Mouse (Mus musculus) frontal cortex, postnatal 25 days (tissue): Measurements from ENCODE around the gene Rnasek.

Source experiments
- DNase-seq, 2 experiments: peaks; one replicate each; pipeline ENCODE4 v3.0.0; 2022; ENCODE audit warnings: low spot score in 2 of 2

The Rnasek gene

GRCm38 (mm10) chr11:70236717-70237116 lies 2.9 kb downstream of the Rnasek start:
- DNase-seq = no peak

- no peak for DNase-seq
Measured at GRCm38 (mm10) chr11:70235254-70235900, 4.3 kb downstream of the Rnasek start.

- no peak for DNase-seq
Measured at GRCm38 (mm10) chr11:70234497-70234896, 5.1 kb downstream of the Rnasek start.

GRCm38 (mm10) chr11:70234037-70234436 lies 5.6 kb downstream of the Rnasek start:
- DNase-seq = no peak

GRCm38 (mm10) chr11:70233016-70233415 lies 6.6 kb downstream of the Rnasek start:
- DNase-seq = no peak

GRCm38 (mm10) chr11:70232546-70232945 lies 7.1 kb downstream of the Rnasek start:
- DNase-seq = no peak

GRCm38 (mm10) chr11:70230239-70230727 lies 9.4 kb downstream of the Rnasek start:
- DNase-seq = peak in 1 of 2 experiments; percentile 68

GRCm38 (mm10) chr11:70229260-70230010 lies 10.2 kb downstream of the Rnasek start, which contains the start of gene Bcl6b:
Gene Bcl6b, minus strand, starts transcription at chr11:70229798.
- DNase-seq = no peak

GRCm38 (mm10) chr11:70228828-70229227 lies 10.8 kb downstream of the Rnasek start:
- no peak for DNase-seq

- DNase-seq = no peak
Measured at GRCm38 (mm10) chr11:70227661-70228245, 11.9 kb downstream of the Rnasek start.

GRCm38 (mm10) chr11:70227126-70227525 lies 12.5 kb downstream of the Rnasek start:
- no peak for DNase-seq

GRCm38 (mm10) chr11:70226602-70226890 lies 13.1 kb downstream of the Rnasek start:
- no peak for DNase-seq

GRCm38 (mm10) chr11:70225798-70226601 lies 13.6 kb downstream of the Rnasek start:
- no peak for DNase-seq

GRCm38 (mm10) chr11:70223724-70224123 lies 15.9 kb downstream of the Rnasek start:
- DNase-seq = no peak

GRCm38 (mm10) chr11:70221603-70222500 lies 17.8 kb downstream of the Rnasek start:
- no peak for DNase-seq

GRCm38 (mm10) chr11:70220731-70221602 lies 18.7 kb downstream of the Rnasek start, which contains the start of gene Slc16a13:
Gene Slc16a13, minus strand, starts transcription at chr11:70221064.
- peak; percentile 84 to 89 for DNase-seq

GRCm38 (mm10) chr11:70220323-70220722 lies 19.3 kb downstream of the Rnasek start:
- no peak for DNase-seq

GRCm38 (mm10) chr11:70219873-70220272 lies 19.8 kb downstream of the Rnasek start:
- no peak for DNase-seq

- no peak for DNase-seq
Measured at GRCm38 (mm10) chr11:70218741-70219470, 20.7 kb downstream of the Rnasek start.
